Mouse (Mus musculus) right cerebral cortex, adult 18-20 months (tissue): ENCODE measurements at regions not wholly inside any gene's neighbourhood (a gene's known extent, or its start where the extent isn't known, plus 50 kb on each side); places are given as distances from the start of the nearest gene placed in this dataset.
"Not testable (repeated sequence)": the region's sequence is repeated elsewhere in the genome, so short reads cannot be mapped to it uniquely, and the experiment has no call there.

Source experiments
- DNase-seq: peaks from one replicate; pipeline ENCODE4 v3.0.0; 2022; ENCODE audit warnings: mixed read lengths

DNA sequence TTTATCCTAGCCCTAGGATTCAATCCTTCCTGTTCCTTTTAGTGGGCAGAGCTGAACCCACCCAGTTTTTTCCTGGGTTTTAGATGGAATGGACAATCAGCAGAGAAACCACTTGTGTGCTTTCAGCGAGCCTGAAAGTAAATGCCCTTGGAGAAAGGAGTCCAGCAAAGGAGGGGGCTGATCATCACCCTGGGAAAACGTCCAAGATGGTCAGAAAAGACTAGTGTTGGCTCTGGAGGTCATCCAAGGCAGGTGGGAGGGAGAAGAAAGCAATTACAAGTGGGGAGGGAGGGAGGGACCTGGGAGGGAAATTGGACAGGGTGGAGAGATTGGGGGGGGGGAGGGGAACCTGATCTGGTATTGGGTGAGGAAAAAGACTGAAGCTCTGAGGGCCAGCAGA is 55.6 kb upstream of the Zfp366 start:
- DNase-seq, result no peak

DNA sequence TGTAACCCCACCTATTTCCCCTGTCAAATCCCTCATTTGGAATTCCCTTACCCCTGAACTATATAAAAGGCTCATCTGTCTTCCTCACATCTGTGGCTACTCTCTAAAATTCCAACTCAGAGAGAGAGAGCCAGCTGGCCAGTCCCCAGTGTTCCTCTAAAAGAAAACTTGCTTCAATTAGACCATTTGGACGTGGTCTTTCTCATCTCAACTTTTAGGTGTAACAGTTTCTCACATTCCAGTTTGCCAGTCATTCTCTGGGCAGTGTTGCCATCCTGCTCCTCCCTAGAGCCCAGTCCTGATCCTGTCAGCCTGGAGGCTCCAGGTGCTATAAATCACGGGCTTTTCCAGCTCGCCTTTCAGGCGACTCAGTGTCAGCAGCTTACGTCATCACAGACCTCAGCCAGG is 56.3 kb upstream of the Zfp366 start:
- no peak for DNase-seq

DNA sequence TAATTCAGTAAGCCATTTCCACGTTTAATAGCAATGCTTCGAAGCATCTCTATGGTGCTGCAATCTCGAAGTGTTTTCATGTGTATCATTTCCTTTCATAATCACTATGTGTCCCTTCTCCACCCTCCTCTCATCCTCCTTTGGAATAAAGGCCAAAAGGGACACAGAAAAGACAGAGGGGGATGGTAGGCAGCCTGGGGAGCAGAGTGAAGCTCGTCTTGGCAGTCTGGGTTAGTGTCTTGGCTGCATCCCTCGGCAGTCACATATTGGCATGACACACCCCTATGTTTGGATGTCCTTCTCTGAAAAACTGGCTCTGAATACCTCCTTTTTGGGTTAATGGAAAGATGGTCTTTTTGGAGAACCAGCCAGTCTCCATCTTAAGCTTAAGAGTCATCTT is 56.9 kb upstream of the Zfp366 start:
- DNase-seq, result no peak

DNA sequence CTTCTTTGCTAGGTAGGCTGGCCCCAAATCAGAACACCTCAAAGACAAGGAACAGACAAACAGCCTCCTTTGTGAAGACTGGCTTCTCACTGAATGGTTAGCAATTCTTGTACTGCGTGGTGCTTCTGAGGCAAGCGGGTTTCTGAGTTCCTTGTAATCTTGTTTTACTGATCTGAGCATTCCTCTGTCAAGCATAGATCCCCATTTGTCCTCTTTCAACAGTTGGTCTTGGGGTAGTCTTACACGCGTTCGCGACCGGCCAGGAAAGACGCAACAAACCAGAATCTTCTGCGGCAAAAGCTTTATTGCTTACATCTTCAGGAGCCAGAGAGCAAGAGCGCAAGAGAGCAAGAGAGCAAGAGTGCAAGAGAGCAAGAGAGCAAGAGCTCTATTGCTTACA is 57.7 kb upstream of the Zfp366 start:
- DNase-seq, result not testable (repeated sequence)

DNA sequence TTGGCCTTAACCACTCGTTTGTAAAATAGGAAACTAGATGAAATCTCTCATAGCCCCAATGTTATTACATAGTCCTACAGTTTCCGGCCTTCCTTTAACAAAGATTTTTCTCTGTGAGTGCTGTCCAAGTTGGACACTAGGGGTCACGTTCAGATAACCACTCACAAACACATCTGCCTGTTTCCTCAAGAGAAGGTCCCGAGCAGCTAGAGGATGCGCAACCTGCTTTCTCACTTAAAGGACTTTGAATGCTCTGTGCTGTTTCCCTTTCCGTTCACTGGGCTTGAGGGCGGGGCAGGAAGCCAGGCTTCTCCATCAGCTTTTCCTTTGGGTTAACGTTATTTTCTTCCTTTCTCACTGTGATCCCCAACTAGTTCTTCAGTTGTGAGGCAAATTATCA is 58.1 kb upstream of the Zfp366 start:
- DNase-seq, result no peak

DNA sequence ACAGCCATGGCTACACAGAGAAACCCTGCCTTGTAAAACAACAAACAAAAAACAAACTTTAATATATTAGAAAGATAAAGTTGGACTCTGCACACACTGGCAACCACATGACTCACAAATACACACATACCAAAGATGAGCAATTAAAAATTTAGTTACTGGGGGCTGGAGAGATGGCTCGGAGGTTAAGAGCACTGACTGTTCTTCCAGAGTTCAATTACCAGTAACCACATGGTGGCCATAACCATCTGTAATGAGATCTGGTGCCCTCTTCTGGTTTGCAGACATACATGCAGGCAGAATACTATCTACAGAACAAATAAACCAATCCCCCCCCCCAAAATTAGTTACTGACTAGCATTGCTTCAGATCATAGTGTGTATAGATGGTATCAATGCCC is 58.7 kb upstream of the Zfp366 start:
- DNase-seq, result no peak

DNA sequence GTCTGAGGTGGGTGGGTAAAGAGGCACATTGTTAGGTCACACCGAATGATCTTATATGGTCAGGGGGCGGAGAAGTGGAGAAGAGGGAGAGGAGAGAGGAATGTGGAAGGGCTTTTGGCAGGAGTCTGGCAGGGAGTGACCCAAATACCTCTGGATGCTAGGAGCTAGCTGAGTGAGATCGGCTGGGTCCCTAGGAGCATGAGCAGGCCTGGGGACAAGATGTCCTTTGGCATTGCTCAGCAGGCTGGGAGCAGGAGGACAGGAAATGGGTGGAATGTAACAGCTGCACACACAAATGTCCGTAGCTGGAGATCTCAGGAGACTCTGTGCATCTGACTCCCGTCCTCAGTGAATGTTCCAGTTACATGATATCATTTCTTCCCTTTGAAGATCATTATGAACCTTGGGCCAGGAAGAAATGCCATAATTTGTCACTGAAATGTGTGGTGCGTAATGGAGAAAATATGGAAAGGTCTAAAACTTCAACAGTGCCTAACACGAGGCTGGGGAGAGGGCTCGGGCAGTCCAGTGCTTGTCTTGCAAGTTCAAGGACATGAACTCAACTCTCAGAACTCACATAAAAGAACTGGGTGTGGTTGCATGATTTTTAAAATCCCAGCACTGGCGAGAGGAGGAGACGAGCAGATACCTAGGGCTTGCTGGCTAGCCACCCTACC is 59.6 kb upstream of the Zfp366 start:
- DNase-seq, result peak; percentile 25

DNA sequence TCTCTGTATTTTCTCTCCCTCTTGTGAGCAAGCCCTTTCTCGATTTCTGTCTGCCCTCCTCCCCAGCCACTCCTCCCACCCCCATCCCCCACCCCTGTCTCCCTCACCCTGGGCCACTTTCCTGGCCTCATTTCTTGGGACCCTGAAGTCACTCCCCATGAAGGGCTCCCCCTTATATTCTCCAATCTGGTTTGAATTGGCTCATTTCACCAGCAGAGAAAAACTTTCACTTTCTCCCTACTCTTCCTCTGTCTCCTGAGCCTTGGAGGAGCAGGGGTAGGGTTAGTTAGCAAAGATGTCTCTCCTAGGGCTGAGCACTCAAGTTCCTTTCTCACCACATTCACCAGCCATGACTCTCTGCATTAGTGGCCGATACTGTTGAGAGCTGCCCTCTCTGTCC is 60.5 kb upstream of the Zfp366 start:
- no peak for DNase-seq

DNA sequence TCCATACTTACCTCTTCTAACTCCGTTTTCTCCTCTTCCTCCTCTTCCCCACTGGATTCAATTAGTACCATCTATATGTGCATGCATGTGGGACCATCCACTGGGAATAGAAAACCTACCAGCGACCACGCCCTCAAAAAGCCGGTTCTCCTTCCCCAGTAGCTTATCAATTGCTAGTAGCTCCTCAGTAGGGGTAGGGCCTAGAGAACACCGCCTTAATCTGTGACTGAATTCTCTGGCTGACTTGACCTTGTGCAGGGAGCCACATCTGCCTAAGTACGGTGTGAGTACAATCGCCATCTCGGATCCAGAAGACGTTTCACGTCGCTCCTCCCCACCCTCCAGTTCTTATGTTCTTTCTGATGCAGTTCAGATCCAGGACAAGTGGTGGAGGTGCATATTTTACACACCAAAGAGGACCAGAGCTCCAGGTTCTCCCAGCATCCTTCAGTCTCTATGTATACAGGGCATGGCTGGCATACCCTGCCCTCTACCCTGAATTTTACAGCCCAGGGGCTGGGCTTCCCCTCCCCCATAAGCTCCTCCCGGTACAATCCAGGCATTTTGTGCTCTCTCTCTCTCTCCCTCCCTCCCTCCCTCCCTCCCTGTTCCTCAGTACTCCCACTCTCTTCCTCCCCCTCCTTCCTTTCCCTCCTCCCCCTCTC is 61.0 kb upstream of the Zfp366 start:
- DNase-seq, result no peak

DNA sequence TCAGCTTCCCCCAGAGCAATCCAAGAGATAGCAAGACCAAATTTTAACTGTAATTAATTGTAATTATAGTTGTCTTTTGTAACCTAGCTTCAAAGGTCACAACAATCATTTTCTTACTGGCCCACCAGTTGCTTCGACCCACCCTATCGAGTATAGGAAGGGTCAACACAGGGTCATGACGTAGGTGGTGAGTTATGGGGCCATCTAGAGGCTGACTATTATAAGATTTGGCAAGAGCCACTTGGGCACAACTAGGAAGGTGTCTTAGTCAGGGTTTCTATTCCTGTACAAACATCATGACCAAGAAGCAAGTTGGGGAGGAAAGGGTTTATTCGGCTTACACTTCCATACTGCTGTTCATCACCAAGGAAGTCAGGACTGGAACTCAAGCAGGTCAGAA is 62.1 kb upstream of the Zfp366 start:
- DNase-seq, result not testable (repeated sequence)

DNA sequence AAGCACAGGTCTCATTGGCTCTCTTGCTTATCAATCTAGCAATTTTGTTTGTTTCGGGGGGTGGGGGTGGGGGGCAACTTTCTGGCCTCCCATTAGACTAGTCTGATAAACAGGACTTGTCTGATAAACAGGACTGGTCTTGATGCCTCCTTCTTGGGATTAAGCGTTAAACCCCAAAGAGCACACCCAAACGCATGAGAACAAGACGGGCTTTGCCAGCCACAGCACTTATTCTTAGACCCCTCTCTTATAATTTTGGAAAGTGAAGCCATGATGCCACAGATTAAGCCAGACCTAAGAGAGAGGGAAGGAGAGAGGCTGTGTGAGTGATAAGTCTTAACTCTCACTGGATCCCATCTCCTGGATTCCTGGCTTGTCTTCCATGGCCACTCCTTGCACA is 63.5 kb upstream of the Zfp366 start:
- no peak for DNase-seq

DNA sequence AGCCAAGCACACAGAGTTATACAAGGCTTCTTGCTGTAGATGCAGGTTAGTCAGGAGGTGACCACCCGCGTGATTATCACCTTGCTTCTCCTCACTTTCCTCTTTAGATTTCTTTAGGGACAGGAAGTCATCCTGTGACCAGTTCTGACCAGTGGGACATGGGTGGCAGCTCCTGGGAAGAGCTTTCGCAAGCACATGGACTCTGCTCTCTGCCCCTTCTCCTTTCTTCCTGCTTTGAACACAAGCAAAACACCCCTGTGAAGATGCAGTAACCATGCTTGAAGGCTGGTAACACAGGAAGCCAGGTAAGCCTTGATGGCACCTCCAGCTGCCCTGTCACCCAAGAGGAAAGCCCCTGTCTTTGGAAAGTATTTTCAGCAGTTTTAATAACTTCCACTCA is 64.7 kb upstream of the Zfp366 start:
- DNase-seq, result no peak

DNA sequence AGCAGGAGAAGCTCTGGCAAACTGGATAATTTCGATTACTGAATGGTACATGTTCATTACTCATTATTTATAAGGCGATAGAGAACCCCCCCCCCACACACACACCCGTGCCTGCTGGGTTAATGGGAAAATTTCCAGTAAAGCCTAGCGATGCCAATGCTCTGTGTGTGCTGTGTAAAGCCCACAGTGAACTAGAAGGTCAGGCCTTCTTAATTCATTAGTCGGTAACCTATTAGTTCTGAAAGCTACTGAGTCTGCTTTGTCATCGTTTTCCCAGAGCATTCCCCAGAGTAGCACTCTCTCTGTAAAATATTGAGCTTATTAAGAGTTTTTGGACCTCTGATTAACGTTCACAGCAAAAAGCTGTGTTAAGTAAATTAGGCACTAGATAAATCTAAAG is 65.7 kb upstream of the Zfp366 start:
- DNase-seq, result no peak

DNA sequence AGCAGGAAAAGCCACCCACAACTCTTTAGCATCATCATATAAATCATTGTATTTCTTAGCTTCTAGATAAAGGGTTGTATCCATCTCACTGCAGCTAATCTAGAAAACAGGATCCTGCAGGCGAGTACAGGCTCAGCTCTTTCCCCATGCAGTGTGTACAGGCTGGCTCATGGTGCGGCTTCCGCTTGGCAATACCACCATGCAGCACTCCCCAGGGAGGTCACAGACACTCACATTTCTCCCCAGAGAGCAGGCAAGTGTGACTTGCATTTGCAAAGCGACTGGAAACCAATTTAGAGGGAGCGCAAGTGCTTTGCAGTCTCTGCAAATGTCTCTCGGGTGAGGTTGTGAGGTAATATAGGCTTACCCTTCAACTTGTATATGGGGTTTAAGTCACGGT is 69.1 kb upstream of the Zfp366 start:
- no peak for DNase-seq

DNA sequence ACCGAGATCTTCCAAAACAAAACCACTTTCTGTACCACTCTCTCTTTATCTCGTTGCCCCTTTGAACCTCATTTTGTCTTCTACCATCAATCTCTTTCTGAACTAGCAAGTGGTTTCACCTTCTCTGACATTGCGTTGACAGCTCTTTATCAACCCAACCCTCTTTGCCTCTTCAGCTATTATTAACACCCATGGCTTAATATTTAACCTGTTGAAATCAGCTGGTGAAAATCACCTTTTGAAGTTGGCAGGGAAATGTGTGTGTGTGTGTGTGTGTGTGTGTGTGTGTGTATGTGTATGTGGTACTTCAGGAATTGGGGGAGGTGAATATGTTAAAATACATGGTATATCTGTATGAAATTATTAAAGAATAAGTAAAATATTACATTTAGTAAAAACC is 70.1 kb upstream of the Zfp366 start:
- DNase-seq, result no peak

DNA sequence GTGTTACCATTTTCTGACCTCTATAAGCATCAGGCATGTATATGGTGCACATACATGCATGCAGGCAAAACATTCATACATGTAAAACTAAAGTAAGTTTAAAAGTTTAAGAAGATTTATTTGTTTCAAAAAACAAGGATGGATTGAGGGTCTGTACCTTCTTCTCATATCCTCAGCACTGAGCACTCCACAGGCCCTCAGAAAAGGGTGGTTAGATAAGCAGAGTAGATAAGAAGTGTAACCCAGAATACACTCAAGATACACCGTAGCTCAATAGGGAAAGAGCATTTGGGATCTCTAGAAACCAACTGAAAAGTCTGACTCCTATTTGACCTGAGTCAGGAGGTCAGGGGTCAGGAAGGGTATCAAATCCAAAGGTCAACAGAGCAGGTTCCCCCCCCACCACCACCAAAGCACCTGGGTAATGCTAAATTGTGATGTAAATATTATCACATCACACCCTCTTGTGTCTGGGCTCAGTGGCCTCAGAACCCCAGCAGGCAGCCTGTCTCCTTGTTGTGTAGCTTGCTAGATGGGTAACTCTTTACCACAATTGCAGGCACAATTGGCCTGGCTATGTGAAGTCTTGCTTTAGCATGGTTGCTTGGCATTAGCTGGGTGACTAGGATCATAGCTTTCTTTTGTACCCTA is 72.8 kb upstream of the Zfp366 start:
- no peak for DNase-seq

DNA sequence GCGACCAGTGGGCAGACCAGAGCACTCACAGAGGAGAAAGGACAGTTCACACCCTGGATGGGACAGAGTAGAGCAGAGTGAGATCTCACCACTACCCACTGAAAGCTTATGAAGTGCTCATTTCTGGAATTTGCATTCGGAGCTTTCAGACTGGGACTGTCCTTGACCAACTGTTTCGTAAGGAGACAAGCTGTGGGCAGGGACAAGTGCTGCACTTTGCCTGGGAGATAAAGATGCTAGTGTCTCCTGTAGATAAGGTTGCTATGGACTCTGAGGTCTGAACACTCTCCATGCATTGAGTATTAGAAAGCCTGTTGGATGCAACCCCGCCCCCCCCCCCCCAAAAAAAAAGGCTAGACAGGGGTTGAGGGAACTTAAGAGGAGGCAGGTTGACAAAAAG is 76.6 kb upstream of the Zfp366 start:
- DNase-seq, result no peak

DNA sequence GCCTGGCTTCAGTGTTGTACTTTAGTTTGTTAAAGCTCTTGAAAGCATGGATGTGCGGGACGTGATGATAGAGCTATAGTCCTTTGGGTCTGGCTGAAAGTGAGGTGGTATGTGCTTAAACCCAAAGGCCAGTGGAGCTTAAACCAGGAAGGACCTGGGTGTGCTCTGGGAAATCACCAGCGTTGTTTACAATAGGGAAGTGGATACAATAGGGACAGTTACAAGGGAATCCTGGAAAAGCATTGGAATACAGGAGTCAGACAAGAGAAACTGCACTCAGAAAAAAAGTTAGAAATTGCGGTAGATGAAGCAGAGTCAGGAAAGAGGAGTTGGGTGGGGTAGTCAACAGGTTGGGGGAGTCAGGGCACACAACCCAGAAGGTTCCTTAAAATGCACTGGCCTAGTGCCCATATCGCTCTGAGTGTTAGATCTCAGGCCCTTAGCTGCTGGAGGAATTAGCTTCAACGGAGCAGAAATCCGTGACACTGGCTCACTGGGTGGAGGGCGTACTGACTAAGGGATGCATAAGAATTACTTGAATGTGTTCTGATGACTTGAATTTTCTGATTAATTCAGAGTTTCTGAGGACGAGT is 82.4 kb upstream of the Zfp366 start:
- no peak for DNase-seq

DNA sequence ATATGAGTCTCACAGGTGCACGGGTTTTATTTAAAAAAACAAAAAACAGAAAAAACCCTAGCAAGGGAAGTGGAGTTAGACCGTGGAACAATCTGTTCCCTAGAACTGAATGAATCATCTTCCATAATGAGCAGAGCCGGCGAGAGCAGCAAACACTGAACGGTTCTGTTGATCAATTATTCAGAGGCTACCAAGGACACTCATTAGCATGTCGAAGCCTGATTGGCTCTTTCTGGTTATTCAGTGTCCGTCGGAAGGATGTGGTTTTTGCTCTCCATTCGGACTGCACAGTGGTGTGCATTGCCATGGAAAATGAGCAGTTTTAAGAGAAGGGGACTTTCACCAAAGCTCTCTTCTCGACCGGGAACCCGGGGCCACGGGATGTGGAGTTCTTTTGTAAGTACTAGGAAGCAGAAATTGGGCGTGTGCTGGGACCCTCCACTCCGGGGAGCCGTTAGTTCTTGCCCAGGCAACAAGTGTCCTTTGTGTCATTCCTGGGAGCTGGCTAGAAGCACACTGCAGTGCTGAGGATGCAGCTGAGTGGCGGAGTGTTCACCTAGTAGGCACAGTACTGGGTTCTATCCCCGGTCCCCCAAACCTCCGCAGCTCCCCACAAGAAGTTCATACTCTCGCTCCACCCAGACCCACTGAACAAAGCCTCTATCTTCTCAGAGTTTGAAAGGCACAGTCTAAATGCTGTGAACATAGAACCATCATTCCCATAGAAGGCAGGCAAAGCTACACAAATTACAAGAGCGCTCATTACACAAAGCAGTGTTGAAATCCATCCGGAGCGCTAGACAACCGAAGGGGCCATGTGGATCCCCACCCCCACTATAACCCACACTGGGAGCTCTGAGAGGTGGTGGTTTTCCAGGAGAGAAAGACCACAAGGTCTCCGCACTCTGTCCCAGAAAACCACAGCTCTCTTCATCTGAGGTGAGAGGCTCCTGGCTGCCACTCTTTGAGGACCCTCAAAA is 83.9 kb upstream of the Zfp366 start:
- DNase-seq, result peak; percentile 75

DNA sequence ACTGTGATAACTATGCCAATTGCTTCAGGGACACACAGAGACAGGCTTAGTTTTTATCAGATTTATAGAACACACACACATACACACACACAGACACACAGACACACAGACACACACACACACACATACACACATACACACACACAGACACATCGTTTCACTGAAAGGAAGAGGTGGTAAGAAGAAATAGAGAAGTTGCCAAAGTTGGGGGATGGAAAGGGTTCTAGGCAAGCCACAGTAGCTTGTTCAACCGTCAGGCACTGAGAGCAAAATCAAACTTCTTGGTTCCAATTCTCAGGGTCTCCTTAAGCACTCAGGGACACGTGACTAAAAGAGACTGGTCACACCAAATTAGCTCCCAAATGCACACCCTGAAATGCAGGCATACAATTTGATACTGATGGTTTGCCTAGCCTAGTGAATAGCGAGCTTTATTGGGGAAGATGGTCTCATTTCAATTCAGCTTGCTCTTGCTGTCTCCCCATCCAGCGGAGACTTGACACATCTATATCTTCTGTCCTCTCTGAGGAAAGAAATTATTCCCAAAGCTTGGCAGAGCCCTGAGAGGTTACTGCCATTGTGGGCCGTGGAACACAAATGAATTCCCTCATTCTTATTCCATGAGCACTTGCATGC is 84.7 kb upstream of the Zfp366 start:
- no peak for DNase-seq

DNA sequence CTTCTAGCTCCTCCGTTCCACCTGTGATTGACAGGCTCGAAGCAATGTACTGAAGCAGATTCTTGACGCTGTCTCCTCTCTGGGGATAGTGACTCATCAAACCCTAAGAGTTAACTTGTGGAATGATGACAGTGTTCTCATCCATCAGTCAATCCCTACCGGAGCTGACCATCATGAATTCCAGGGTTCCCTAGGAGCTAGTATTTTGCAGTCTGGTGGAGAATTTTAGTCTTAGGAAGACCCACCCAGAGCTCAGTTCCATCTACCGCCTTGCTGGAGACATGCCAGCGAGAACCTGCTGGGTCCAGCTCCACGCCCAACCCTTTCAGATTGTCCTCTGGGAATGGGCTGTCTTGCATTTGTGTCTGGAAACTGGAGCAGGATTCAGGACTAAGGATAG is 85.4 kb upstream of the Zfp366 start:
- DNase-seq, result no peak
